Mouse (Mus musculus) thymus, adult 18-20 months (tissue): ENCODE measurements around the gene Ociad2.

ENCODE experiments used
- DNase-seq, 2 experiments: peaks; one replicate each; pipeline ENCODE4 v3.0.0; 2022; ENCODE audit warnings: mixed read lengths in 2 of 2

Ociad2 gene

DNA sequence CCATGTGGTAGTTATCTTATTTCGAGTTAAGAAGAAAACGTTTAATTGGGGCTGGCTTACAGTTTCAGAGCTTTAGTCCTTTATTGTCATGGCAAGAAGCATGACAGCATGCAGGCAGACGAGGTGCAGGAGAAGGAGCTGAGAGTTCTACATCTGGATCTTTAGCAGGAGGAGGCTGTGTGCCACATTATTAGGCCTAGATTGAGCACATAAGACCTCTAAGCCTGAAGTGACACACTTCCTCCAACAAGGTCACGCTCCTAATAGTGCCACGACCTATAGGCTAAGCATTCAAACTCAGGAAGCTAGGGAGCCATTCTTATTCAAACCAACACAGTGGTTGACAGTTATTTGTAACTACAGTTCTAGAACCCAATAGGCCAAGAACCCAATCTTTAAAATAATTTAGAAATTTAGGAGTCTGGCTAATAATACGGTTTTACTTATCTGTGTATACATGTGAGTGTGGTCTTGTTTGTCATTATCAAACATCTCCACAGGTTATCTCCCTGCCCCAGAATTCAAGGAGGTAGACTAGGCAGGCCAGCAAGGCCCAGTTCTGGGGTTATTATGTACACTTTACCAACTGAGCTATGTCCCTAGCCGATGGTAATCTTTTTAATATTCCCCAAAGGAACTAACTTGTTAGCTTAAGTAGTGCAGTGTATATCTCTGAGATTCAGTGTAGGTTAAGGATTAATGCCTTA, 39.1 kb downstream of the Ociad2 start:
- no peak for DNase-seq

DNA sequence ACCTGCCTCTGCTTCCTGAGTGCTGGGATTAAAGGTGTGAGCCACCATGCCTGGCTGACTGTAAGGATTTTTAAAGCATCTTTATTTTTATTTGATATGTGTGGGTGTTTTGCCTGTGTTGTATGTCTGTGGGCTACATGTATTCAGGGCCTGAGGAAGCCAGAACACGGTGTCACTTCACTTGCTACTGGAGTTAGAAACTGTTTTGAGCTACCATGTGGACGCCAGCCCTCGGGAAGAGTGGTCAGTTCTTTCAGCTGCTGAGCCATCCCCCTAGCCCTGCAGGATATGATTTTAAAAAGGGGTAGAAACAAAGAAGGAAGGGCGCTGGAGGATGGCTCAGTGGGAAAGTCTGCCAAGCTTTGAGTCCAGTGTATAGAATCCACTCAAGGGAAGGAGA, 44.9 kb downstream of the Ociad2 start:
- no peak for DNase-seq

DNA sequence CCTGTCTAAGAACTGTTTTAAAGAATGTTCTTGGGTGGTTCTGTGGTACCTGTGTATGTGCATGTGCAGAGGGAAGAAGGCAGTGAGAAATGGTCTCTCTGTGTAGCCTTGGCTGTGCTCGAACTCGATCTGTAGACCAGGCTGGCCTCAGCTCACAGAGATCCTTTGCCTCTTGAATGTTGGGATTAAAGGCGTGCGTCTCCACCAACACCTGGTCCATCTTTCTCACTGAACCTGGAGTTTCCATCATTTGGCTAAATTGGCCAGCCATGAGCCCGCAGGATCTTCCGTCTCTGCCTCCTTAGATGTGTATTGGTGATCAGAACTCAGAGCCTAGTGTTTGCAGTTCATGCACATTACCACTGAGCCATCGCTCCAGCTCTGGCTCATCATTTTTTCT, 45.8 kb downstream of the Ociad2 start:
- no peak for DNase-seq

DNA sequence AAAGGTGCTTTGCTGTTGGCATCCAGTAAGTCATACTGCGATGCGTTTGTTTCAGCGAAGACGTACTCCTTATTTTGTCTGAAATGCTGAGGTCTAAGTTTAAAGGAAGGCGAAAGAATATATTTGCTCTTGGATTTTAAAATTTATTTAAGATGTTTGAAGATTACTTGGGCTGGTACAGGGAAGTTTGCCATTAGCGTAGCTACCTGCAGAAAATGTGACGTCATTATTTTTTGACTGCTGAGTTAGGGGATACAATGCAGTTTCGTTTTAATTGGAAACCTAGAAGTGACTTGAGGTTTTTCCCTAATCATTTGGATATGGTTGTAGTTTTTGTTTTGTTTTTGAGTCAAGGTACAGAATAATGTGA, 47.4 kb downstream of the Ociad2 start:
- DNase-seq: no peak

DNA sequence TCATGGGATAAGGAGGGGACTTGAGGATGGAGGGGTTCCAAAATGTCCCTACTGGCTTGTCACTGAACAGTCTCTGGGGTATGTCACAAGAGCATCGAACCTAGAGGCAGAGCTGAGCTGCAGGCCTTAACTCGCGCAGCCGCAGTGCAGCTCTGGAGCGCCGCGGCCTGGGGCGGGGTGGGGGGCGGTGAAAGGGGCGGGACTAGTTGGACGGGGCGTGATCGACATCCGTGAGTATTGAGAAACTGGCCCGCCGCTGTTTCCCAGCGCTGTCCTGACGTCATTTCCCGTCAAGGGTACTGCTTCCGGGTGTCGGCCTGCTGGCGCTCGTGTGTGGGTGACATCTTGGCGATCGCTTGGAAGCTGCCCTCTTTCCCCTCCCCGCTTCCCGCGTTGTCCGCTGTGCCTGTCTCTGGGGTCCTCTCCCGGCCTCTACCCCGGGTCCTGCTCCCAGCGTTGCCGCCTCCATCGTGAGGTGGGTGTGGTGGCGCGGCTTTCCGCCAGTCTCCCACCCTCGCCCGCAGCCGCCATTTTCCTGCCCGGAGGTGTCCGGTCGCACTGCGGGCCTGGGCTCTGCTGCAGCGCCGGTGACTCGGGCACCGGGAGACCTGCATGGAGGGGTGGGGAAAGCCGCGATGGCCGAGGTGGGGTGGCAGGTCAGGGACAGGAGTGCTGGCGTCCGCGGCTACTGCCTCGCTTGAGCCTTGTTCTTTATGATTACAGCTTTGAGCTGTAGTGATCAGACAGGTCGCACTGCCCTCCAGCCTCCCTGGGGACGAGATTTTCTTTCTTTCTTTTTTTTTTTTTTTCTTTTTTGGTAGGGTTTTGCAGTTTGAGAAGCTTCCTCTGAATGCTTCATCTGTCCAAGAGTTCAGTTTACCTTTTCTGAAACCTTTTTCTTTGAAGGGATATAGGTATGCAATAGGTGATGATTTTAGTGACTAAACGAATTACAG, 48.0 kb downstream of the Ociad2 start, which contains the start of gene Ociad1:
Gene Ociad1 (plus strand): TSS at position 283 of the 956 bp plus-strand sequence.
- DNase-seq: peak; percentile 90 to 92

DNA sequence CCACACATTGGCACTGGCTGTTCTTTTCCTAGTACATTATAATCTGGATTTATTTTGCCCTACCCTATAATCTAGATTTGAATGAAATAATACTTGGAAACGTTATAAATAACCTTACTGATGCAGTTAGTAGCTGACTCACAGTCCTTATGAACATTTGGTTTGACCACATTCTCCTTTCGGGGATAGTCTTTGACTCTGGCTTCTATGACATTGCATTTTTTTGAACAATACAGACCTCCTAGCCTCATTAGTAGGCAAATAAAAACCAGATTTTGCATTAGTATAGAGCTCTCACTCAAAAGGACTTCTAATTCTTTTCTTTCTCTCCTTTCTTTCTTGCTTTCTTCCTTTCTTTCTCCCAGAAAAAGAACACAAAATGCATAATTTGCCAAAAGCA, 50.9 kb downstream of the Ociad2 start:
- no peak for DNase-seq

DNA sequence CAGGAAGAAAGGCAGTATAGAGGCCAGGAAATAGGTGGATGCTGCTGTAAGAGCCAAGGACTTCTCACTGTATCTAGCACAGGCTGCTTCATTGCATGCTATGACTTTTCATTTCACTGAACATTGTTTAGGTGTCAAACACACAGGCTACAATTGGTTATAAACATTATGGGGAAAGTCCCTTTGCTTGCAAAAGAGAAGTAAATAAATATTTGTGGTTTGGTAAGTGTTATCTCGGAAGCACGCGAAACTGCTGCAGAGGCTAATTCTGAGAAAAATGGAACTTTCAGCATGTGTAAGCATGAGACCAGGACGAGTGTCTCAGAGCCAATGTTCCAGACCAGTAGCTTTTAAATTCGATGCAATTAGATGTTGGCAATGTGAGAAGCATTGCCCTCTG, 54.2 kb downstream of the Ociad2 start:
- DNase-seq: no peak

DNA sequence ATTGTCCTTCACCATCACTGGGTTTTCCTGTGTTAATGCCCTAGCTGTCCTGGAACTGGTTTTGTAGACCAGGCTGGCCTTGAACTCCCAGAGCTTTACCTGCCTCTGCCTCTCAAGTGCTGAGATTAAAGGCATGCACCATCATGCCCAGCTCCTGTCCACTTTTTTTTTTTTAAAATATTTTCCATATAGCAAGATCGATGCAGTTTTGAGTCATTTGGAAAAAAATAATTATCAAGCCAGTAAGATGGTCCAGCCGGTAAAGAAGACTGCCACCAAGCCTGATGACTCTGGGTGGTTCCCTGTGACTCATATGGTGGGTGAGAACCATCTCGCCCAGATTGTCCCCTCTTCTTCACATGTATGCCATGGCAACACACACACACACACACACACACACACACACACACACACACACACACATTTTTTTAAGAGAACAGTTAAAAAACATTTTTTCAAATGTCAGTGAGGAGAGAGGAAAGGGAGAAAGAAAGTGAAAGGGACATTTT, 55.3 kb downstream of the Ociad2 start:
- DNase-seq: no peak

DNA sequence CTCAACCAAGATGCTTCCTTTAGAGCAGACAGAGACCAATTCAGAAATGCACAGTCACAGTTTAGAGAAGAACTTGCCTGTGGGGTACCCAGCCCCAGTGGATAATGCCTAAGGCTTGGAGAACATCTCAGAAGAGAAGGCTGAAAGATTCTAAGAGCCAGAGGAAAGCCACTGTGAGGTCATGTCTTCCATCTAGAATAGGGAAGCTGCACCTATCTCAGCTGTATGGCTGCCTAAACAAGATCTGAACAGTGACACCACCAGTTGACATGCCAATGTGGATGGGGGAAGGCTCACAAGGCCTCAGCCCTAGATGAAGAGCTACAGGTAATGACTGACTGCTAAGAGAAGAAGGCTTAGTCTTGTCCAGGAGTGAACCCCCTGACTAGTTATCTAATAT, 56.8 kb downstream of the Ociad2 start:
- no peak for DNase-seq

DNA sequence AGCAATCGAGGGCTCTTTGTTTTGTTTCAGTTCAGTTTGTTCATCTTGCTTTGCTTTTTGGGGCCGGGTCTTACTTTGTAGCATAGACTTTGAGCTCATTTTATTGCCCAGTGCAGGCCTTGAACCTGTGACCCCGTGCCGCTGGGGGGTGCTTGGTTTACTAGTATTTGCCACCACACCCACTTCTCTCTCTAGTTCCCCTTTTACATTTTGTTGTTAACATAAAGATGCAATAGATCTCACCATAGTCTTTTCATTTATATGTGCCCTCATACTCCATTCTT, 60.3 kb downstream of the Ociad2 start:
- DNase-seq: no peak

DNA sequence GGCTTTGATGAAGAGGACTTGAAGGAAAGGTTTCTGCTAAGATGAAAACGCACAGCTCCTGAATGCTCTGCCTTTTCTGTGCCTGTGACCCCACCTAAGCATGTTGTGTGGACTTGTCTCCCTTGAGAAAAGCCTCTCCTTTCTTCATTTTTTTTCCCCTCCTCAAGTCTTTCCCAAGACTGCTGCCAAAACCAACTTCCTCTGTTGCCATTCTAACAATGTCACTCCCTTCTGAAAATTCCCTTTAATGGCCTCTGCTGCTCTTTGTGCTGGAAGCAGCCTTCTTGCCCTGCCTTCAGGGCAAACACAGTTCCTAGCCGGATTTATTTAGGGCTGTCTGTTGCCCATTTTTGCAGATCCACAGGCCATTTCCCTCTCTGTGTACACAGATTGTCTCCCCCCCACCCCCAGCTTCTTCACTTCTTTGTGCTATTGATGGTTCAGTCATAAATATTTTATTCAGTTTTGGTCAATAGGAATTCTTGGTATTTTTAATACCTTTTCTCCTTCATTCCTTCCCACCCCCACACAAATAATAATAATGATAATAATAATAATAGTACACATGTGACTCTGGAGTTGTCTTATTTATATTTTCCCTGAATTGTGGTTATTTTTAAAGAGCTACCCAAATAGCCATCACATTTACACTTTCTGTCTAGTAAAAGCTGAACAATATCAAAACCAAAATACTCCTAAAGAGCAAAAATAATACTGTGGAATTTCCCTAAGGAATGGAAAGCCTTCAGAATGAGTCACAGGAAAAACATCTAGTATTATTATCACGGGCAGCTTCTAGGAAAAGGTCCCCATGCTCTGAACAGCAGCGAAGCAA, 60.9 kb downstream of the Ociad2 start:
- DNase-seq: no peak

DNA sequence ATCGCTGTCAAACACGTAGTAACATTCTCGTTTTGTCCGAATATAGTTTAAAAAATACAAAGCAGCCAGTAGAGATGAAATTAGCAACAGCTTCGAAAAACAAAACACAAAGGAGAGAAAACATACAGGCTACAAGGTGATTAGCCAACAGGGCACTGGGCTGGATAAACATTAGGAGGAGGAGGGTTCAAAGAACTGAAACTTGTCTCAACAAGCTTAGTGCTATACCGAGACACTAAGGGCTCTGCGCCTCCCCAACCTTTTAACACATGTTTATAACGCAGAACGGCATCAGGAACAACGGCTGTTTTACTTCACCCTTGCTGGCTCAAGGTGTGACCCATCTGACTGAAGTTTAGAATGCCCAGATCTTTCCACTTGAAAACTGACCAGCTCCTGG, 61.6 kb downstream of the Ociad2 start:
- DNase-seq: no peak

DNA sequence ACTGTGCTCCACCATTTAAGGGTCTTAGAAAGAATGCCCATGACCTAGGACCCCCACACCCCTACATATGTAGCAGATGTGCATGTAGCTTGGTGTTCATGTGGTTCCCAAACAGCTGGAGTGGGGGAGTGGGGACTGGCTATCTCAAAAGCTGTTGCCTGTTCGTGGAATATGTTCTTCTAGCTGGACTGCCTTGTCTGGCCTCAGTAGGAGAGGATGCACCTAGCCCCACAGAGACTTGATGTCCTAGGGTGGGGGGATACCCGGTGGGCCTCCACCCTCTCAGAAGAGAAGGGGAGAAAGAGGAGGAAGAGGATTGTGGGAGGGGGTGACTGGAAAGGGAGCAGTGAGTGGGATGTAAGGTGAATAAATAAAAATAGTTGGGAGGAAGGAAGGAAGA, 65.9 kb downstream of the Ociad2 start:
- no peak for DNase-seq

DNA sequence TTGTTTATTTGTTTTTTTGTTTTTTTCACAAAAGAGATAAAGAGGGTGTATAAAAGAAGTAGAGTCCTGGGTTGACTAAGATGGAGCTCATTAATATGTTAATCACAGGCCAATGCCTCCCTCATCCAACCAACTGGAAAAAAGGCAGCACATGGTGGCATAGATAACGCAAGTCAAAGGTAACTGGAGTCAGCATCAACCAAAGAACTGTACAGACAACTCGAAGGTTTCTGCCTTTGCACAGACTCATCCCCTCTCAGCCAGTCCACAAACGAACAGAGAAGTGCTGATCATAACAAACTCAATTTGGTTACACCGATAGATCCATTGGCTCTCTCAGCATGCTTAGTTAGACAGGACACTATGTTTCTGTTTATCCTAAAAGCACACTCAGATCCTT, 67.7 kb downstream of the Ociad2 start:
- DNase-seq: no peak
